Mouse (Mus musculus) adrenal gland, postnatal 4 days (tissue): ENCODE results near the gene Epn2. TPM values are rescaled to one million over a fixed set of nuclear protein-coding genes. Genes with fewer than 3 reads are reported as not detected.

Source experiments
- DNase-seq, 2 experiments: peaks; one replicate each; pipeline ENCODE4 v3.0.0; 2021 to 2022; ENCODE audit warnings: low spot score in 2 of 2, mixed read lengths in 2 of 2
- long read RNA-seq, 2 experiments: library from polyadenylated mRNA; stranded (forward); transcript quantifications; one replicate each; pipeline ENCODE4 v2.0.0; 2021
- total RNA-seq, 2 experiments: library from RNA; stranded (reverse); gene quantifications; 2 replicates each; pipeline ENCODE4 v1.2.3; 2021

The Epn2 gene
- 10 to 100 TPM; 38.5 to 44.2 TPM for total RNA-seq
- long read RNA-seq, experiment 1, full-length matches to known transcripts: 8 of 13 reads
- long read RNA-seq, experiment 1, partial matches to known transcripts: 2 of 13 reads
- long read RNA-seq, experiment 1, other reads (novel, unspliced or antisense): 3 of 13 reads
- long read RNA-seq, experiment 2, full-length matches to known transcripts: 22 of 41 reads
- long read RNA-seq, experiment 2, partial matches to known transcripts: 7 of 41 reads
- long read RNA-seq, experiment 2, other reads (novel, unspliced or antisense): 12 of 41 reads

DNA sequence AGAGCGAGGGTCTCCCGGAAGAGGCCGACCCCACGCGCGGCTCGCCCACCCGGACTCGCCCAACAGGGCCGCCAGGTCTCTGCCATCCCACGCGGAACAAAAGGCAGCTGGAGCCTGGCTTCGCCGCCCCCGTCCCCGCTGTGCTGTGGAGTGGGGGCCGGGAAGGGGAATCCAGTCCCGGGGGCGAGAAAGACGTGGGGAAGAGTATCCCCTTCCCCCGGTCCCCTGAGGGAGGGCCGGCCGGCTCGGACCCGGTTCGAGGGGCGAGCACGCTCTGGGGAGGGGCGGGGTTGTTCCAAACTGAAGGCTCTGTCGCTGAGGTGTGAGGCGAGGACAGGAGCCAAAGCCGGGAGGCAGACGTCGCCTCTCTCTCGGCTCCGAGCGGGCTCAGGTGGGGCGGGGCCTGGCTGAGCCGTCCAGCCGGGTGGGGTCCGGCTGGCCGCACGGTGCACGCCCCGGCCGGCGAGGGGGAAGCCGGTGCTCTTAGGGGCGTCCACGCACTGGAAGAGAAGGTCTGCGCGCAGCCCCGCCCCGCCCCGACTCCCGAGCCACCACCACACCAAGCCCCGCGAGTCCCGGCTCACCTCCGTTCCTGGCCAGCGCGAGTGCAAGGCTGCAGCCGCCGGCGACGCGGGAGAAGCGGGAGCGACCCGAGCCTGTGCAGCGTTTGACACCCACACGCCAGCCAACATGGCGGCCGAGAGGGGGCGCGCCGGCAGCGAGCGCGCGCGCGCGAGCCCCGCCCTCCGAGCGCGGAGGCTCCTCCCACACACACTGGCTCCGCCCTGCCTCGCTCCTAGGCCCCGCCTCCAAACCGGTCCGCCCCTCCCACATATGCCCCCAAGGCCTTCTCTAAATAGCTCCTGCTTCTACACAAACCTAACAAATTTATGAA, at the start of gene Epn2:
Gene Epn2 (minus strand): TSS at position 705 of the 895 bp plus-strand sequence.
- DNase-seq: peak; percentile 69 to 70

GRCm38 (mm10) chr11:61626509-61626908, 47.0 kb upstream of the Epn2 start:
- no peak for DNase-seq

DNA sequence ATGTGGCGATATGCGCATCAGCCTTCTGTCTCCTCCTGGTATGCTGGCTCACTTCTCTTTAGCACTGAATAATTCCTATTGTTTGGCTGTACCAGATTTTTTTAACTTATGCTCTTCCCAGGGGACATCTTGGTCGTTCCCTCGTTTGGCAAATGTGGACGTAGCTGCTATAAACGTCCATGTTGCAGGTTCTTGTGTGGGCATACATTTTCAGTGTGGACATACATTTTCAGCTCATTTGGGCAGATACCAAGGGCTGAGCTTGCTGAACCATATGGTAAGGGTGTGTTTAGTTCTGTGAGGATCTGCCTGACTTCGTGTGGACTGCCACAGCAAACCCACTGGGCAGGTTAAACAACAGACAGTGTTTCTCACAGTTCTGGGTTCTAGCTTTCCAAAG, 45.6 kb upstream of the Epn2 start:
- DNase-seq: no peak

GRCm38 (mm10) chr11:61620762-61621161, 41.3 kb upstream of the Epn2 start:
- DNase-seq: no peak

GRCm38 (mm10) chr11:61620254-61620670, 40.8 kb upstream of the Epn2 start:
- DNase-seq: peak; percentile 32 to 58

DNA sequence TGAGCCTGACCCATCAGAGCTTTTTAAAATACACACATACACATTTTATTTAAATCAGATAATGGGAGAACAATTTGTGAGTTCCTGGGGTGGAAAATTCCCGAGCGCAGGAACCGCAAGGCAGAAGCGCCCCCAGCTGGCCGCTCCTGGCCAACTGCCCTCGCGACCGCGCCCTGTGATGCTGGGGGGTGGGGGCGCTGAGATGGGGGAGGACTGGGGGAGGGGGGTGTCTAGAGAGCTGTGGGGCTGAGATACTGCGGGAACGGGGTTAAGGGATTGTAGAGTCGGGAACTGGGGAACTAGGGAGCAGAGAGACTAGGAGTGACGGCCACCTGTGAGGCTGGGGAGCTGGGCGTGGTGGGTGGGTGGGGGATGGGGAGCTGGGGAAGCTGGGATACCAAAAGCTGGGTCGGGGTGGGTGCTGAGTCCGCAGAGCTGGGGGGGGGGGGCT, 40.3 kb upstream of the Epn2 start:
- DNase-seq: peak; percentile 24 to 25

GRCm38 (mm10) chr11:61619356-61619755, 39.9 kb upstream of the Epn2 start:
- no peak for DNase-seq

GRCm38 (mm10) chr11:61618571-61618970, 39.1 kb upstream of the Epn2 start:
- no peak for DNase-seq

DNA sequence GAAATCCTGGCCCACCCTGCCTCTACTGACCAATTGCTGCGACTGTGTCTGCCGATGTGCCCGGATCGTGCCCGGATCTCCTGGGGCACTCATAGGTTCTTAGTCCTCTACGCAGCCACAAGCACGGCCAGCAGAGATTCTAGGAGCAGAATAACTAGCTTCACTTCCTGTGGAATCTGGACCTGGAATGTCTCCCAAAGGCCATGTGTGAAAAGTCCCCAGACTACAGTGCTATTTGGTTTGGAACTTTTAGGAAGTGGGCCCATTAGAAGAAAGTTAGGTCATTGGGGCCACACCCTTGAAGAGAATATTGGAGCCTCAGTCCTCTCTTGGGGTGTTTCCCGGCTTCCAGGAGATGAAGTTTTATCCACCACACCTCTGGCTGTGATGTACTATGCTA, 38.6 kb upstream of the Epn2 start:
- no peak for DNase-seq

DNA sequence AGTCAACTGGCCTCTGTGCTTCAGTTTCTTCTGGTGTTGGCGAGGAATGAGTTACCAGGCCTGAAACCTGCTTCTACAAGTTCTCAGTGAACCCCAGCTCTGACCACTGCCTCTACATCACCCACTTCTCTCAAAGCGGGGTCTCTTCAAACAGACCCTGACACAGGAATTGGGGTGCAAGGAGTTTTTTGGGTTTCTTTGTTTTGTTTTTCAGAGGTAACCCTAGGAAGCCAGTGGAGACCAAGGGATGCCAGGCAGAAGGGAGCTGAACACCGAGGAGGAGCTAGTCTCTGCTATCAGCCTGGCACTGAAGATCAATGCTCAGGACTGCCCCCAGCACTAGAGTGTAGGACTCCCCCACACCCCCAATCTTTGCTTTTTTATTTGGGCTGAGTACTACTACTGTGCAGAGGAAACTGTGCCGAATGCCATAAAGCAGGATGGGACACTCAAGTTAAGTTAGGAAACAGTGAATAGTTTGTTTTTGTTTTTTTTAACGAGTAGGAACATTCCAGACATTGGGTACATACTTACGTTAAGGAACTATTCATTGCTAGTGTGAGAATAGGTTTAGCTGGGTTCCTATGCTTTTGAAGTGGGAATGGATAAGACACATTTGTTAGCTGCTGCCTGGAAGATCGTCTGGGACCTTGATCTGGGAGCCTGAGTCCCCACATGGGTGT, 37.9 kb upstream of the Epn2 start:
- no peak for DNase-seq

GRCm38 (mm10) chr11:61616523-61617292, 37.2 kb upstream of the Epn2 start:
- no peak for DNase-seq

GRCm38 (mm10) chr11:61615686-61616522, 36.4 kb upstream of the Epn2 start:
- DNase-seq: no peak

DNA sequence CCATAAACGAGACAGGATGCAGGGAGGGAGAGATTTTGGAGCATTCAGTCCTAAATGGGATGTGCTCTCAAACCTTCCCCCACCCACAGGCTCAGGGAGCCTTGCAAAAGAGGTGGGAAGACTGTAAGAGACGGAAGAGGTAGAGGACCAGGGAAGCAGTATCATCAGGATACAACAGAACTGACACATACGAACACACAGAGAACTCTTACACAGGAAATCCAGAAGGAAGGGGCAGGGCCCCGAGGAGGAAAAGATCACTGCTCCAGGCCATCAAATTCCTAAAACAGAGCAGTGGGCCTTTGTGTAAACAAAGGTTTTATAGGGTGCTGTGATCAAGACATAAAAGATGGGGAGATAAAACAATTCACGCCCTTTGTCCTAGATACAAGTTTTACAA, 34.9 kb upstream of the Epn2 start:
- no peak for DNase-seq

GRCm38 (mm10) chr11:61612116-61612635, 32.7 kb upstream of the Epn2 start:
- no peak for DNase-seq

DNA sequence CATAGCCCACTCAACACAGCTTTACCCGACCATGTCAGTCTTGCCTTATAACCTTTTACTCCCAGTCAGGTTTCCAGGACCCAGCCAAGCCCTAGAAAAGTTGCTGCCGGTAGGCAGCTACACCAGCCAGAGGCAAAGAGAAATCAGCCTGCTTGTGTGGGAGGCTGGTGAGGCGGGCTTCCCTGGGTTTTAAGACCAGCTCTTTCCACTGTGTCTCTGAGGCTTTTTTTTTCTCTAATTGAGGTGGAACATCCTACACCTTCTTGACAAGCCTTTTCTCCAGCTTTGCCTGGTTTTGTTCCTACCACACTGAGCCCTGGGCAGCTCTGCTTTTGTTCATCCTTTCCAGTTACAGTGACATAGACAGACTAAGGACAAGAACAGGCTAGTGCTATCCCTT, 31.7 kb upstream of the Epn2 start:
- DNase-seq: no peak

DNA sequence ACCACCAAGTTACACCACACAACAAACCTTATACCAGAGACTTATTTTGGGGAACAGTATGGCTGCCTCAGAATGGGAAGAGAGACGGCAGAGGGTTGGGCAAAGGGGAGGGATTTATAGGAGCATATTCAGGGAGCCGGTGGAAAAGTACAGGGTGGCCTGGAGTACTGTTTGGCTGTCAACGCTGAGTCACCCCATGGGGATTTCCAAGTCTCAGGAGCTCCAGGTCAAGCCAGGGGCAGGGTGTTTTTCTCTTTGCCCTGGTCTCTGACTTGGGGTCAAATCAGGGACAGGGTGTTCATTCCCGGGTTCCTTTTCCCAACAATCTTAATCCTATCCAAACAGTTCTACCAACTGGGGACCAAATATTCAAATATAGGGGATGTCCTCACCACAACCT, 28.6 kb upstream of the Epn2 start:
- no peak for DNase-seq

GRCm38 (mm10) chr11:61602705-61603104, 23.2 kb upstream of the Epn2 start:
- DNase-seq: no peak

DNA sequence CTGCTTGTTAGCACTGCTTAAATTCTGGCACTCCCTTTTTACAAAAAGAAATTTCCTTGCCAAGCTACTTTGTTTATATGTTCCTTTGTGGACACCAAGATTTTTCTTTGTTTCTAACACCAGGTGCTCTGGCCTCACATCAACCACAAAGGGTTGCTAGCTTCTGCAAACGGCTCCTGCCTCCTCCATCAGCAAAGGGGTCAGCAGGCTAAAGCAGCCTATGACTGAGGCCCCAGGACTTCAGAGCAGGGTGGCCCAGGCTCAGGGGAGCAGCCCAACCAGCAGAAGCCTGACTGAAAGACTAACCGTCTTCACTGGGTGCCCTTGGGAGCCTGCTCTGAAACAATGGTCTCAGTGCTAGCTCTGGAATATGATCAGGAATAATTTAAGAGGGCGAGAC, 22.0 kb upstream of the Epn2 start:
- no peak for DNase-seq

DNA sequence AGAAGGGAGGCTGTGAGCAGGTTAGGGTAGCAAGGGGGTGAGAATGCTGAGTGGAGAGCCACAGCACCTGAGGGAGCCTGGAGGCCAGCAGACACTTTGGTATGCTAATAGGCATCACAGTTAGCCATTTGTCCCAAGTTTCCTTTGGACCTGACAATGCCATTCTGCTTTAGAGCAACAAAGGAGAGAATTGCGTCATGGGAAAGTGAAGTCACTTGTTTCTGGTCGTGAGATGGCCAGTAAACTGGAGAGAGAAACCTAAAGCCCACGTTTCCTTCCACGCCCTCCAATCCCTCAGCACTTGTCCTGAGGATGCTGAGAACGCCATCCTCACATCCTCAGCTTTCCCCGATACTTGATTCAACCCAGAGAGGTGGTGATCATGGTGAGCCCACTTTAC, 18.9 kb upstream of the Epn2 start:
- DNase-seq: no peak

- no peak for DNase-seq
Measured at GRCm38 (mm10) chr11:61597471-61597870, 18.0 kb upstream of the Epn2 start.
